22 mouse cellular contexts compared by ENCODE assay signal in genomic region chr7:66258997-66259396, GRCm38 (mm10).
DNase-seq lines count a peak whose midpoint lies in the region; ATAC-seq and TF ChIP-seq lines count a peak whose summit lies in the region.
"Had no signal": no experiment of that assay in that cellular context is flagged by ENCODE, and none has a peak within 500 bp of the region (broad histone marks: within the 10 kb centered on the region; RNA-seq: fewer than 3 reads in every experiment).

No protein-coding gene starts in this region.

- H3K36me3 ChIP-seq in kidney, embryonic 16.5 days (ENCODE audit: insufficient read depth, low read length), result peaks cover 13% of the 10 kb centered on the region; the same call in 1 of the 2 replicates
- H3K36me3 ChIP-seq in lung, postnatal 0 days (ENCODE audit: insufficient read depth, low read length), result peaks cover 20% of the 10 kb centered on the region; the same call in 1 of the 2 replicates
- no peaks in the 10 kb centered on the region; the same call in 1 of the 2 replicates for H3K36me3 ChIP-seq in stomach, embryonic 14.5 days (ENCODE audit: control insufficient read depth, insufficient read depth, low read length)
- no peaks in the 10 kb centered on the region for H3K36me3 ChIP-seq in hindbrain, embryonic 14.5 days (replicated peaks; ENCODE audit: control insufficient read depth, insufficient read depth)
- H3K36me3 ChIP-seq: hindbrain, embryonic 15.5 days had no signal

- no peak; the same call in 1 of the 2 replicates for ATAC-seq in kidney, embryonic 16.5 days (ENCODE audit: low FRiP score, low TSS enrichment)
- ATAC-seq in lung, postnatal 0 days, result peak; percentile 69
- ATAC-seq in granulocyte monocyte progenitor cell, adult 5-6 weeks (replicated peaks; ENCODE audit: poor library complexity, severe bottlenecking), result peak; percentile 18; the same call in 1 of the 2 replicates
- ATAC-seq in stomach, embryonic 14.5 days (ENCODE audit: insufficient number of reproducible peaks, insufficient read depth, low FRiP score, low read depth), result no peak
- ATAC-seq in hindbrain, embryonic 14.5 days (ENCODE audit: low FRiP score), result no peak
- ATAC-seq: forebrain, embryonic 16.5 days; midbrain, embryonic 16.5 days; Patski had no signal

- no peak overlapping the region for H3K4me3 ChIP-seq in kidney, embryonic 16.5 days (ENCODE audit: low read length)
- no peak overlapping the region for H3K4me3 ChIP-seq in lung, postnatal 0 days (ENCODE audit: low read depth, low read length)
- H3K4me3 ChIP-seq in stomach, embryonic 14.5 days (ENCODE audit: low read depth, low read length), result no peak overlapping the region
- no peak overlapping the region for H3K4me3 ChIP-seq in hindbrain, embryonic 14.5 days (replicated peaks; ENCODE audit: low read length)
- H3K4me3 ChIP-seq: heart, embryonic 12.5 days; hindbrain, embryonic 15.5 days; layer of hippocampus, adult 2 months; limb, embryonic 13.5 days had no signal

- TF ChIP-seq EP300 in lung, postnatal 0 days (IDR thresholded peaks at IDR 0.05), result peak; percentile 64

- peaks cover 10% of the 10 kb centered on the region for H3K4me1 ChIP-seq in kidney, embryonic 16.5 days (ENCODE audit: insufficient read depth, low read length)
- H3K4me1 ChIP-seq in lung, postnatal 0 days (ENCODE audit: insufficient read depth, low read depth, low read length), result no peaks in the 10 kb centered on the region
- no peaks in the 10 kb centered on the region for H3K4me1 ChIP-seq in stomach, embryonic 14.5 days (ENCODE audit: control insufficient read depth, insufficient read depth, low read length)
- peaks cover 10% of the 10 kb centered on the region; the same call in 1 of the 2 replicates for H3K4me1 ChIP-seq in hindbrain, embryonic 14.5 days (replicated peaks; ENCODE audit: control insufficient read depth, insufficient read depth, low read length)

- no peaks in the 10 kb centered on the region for H3K27me3 ChIP-seq in kidney, embryonic 16.5 days (ENCODE audit: insufficient read depth, low read length)
- H3K27me3 ChIP-seq in lung, postnatal 0 days (replicated peaks; ENCODE audit: insufficient read depth, low read length), result no peaks in the 10 kb centered on the region
- no peaks in the 10 kb centered on the region for H3K27me3 ChIP-seq in stomach, embryonic 14.5 days (ENCODE audit: control insufficient read depth, insufficient read depth, low read length)
- no peaks in the 10 kb centered on the region for H3K27me3 ChIP-seq in hindbrain, embryonic 14.5 days (ENCODE audit: control insufficient read depth, insufficient read depth, low read length)
- H3K27me3 ChIP-seq: heart, embryonic 12.5 days; hindbrain, embryonic 15.5 days; limb, embryonic 13.5 days; Patski had no signal

- 51% methylated on average over 5 of the region's 5 CpGs for WGBS in kidney, embryonic 16.5 days
- WGBS in lung, postnatal 0 days, result 49% methylated on average over 5 of the region's 5 CpGs
- WGBS in stomach, embryonic 14.5 days, result 57% methylated on average over 5 of the region's 5 CpGs
- WGBS in hindbrain, embryonic 14.5 days, result 87% methylated on average over 5 of the region's 5 CpGs

- no peak overlapping the region for H3K9ac ChIP-seq in kidney, embryonic 16.5 days (replicated peaks; ENCODE audit: low read length)
- H3K9ac ChIP-seq in lung, postnatal 0 days (replicated peaks; ENCODE audit: low read depth), result no peak overlapping the region
- no peak overlapping the region for H3K9ac ChIP-seq in stomach, embryonic 14.5 days (replicated peaks; ENCODE audit: low read depth, low read length)
- H3K9ac ChIP-seq in hindbrain, embryonic 14.5 days, result no peak overlapping the region
- H3K9ac ChIP-seq: heart, embryonic 12.5 days; hindbrain, embryonic 15.5 days; limb, embryonic 13.5 days had no signal

- H3K27ac ChIP-seq in kidney, embryonic 16.5 days (ENCODE audit: low read length), result 0 out of 2 replicates have a peak overlapping the region, but pooled peaks have one; percentile 32
- H3K27ac ChIP-seq in lung, postnatal 0 days (ENCODE audit: low read length), result peak overlapping the region; percentile 77
- peak overlapping the region; percentile 67 for H3K27ac ChIP-seq in stomach, embryonic 14.5 days (ENCODE audit: low read length)
- H3K27ac ChIP-seq in hindbrain, embryonic 14.5 days, result no peak overlapping the region
- H3K27ac ChIP-seq: hindbrain, embryonic 15.5 days; layer of hippocampus, adult 2 months had no signal

- no peaks in the 10 kb centered on the region for H3K9me3 ChIP-seq in kidney, embryonic 16.5 days (ENCODE audit: low read length)
- no peaks in the 10 kb centered on the region for H3K9me3 ChIP-seq in lung, postnatal 0 days (ENCODE audit: low read length)
- no peaks in the 10 kb centered on the region for H3K9me3 ChIP-seq in stomach, embryonic 14.5 days (ENCODE audit: control insufficient read depth, low read depth, low read length)
- no peaks in the 10 kb centered on the region for H3K9me3 ChIP-seq in hindbrain, embryonic 14.5 days (ENCODE audit: control insufficient read depth, low read length)
- H3K9me3 ChIP-seq: heart, embryonic 12.5 days; hindbrain, embryonic 15.5 days; limb, embryonic 13.5 days had no signal

- no peak for DNase-seq in kidney, adult 18-20 months
- peak; percentile 86 for DNase-seq in lung, postnatal 0 days (ENCODE audit: low spot score)
- no peak for DNase-seq in lung, postnatal 10 days
- no peak for DNase-seq in hindbrain, embryonic 14.5 days (ENCODE audit: low spot score)
- DNase-seq: adrenal gland, postnatal 25 days; cerebellum, adult 11 months; heart, postnatal 14 days; kidney, postnatal 14 days; layer of hippocampus, postnatal 36 days; retina, postnatal 1 day; right cerebral cortex, postnatal 4 days; thymus, postnatal 25 days had no signal

- no peak for TF ChIP-seq CTCF in lung, postnatal 0 days (IDR thresholded peaks at IDR 0.05)

- no peak overlapping the region for H3K4me2 ChIP-seq in kidney, embryonic 16.5 days (replicated peaks; ENCODE audit: low read depth, low read length)
- H3K4me2 ChIP-seq in lung, postnatal 0 days (replicated peaks; ENCODE audit: low read depth, low read length), result no peak overlapping the region
- H3K4me2 ChIP-seq in stomach, embryonic 14.5 days (replicated peaks; ENCODE audit: low read depth, low read length), result no peak overlapping the region
- no peak overlapping the region for H3K4me2 ChIP-seq in hindbrain, embryonic 14.5 days (replicated peaks)
- H3K4me2 ChIP-seq: heart, embryonic 12.5 days; hindbrain, embryonic 15.5 days; limb, embryonic 13.5 days had no signal

Comparison
In these comparisons a context has a peak if more than half of its experiments do, and no peak if none do; other contexts are left out.
1. ATAC-seq: peak in lung, postnatal 0 days (single experiment) and granulocyte monocyte progenitor cell, adult 5-6 weeks (single experiment); none in kidney, embryonic 16.5 days (single experiment), stomach, embryonic 14.5 days (single experiment) and hindbrain, embryonic 14.5 days (single experiment).